Mouse (Mus musculus): ENCODE measurements around the gene Ccnk.

- TF ChIP-seq CTCF (IDR thresholded peaks at IDR 0.05; ENCODE audit: control insufficient read depth, insufficient read depth, insufficient read length), result no peak
- TF ChIP-seq USF1 (IDR thresholded peaks at IDR 0.05; ENCODE audit: low read depth), result no peak
- TF ChIP-seq MYOG (IDR thresholded peaks at IDR 0.05; ENCODE audit: control insufficient read depth, extremely low read depth, insufficient read length), result no peak
Measured at GRCm38 (mm10) chr12:108219163-108219562, 39.8 kb downstream of the Ccnk start.

Data from C2C12 (cell line).